Mouse (Mus musculus): ENCODE measurements around the gene Bcam.

GRCm38 (mm10) chr7:19802995-19803394 lies 32.2 kb upstream of the Bcam start:
- TF ChIP-seq CTCF (IDR thresholded peaks at IDR 0.05) (peak; percentile 70), POLR2A (IDR thresholded peaks at IDR 0.05; ENCODE audit: insufficient read depth, low read depth, low read length) (no peak)

Data from heart, adult 2 months (tissue).